Mouse (Mus musculus) bone marrow macrophage, adult 2 months (primary cell): ENCODE measurements around the gene Cuedc1.

ENCODE experiments used
- CTCF ChIP-seq: IDR thresholded peaks from 2 replicates; pipeline ENCODE4 v1.5.1; 2012; ENCODE audit warnings: low read depth, mild to moderate bottlenecking, low read length, moderate library complexity
- POLR2A ChIP-seq: IDR thresholded peaks from 2 replicates; pipeline ENCODE4 v1.6.1; 2012; ENCODE audit warnings: mild to moderate bottlenecking, low read depth, low read length, borderline replicate concordance

- TF ChIP-seq CTCF (no peak), POLR2A (no peak)
Observed at GRCm38 (mm10) chr11:88076394-88076793, 21.5 kb upstream of the Cuedc1 start.
